Mouse (Mus musculus) layer of hippocampus, adult 9-11 months (tissue): ENCODE data around the gene Kcnip3.

Source experiments
- DNase-seq: peaks from one replicate; pipeline ENCODE4 v3.0.0; 2022

The Kcnip3 gene

DNA sequence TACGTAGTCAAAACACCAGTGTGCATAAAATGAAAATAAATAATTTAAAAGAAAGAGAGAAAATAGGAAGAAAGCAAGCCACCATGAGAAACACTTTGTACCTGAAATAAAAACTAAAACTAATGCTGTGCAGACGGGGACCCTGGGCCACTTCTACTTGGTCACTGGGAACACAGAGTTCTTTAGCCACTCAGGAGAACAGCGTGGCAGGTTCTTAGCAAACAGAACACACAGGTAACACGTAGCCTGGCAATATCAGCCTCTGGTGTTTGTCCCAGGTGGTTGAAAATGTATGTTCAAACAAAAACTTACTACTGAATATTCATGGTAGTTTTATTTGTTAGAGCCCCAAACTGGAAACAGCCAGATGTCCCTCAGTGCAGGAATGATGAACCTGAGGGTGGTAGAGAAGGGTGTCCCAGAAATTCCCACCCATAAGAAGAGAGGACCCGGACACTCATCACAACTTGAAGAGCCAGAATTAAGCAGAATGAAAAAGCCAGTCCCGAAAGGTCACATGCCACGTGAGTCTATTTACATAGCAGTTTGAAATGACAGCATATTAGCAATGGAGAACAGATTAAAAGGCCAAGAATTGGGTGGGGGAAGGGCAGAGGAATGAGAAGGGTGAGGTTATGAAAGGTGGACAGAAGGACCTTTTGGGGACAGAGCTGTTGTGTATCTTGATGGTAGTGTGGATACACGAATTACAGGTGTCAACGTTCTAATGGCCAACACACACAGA is 7.3 kb downstream of the Kcnip3 start:
- DNase-seq: no peak

DNA sequence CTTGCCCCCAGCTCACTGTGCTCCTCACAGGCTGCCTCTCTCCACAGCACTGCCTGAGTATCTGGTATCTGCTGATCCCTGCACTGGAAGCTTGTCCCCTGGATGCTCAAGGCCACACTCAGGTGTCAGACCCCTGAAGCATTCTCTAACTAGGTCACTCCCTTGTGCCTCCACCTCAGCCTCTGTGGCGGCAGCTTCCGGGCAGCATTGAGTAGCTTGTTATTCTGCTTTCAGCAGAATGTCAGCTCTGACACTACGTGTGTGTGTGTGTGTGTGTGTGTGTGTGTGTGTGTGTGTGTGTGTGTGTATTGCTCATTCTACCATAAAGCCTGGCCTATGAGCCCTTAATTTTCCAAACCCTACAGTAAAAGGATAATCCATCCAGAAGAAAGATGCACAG is 8.7 kb downstream of the Kcnip3 start:
- DNase-seq: no peak

GRCm38 (mm10) chr2:127511426-127511825 is 10.5 kb downstream of the Kcnip3 start:
- DNase-seq: no peak

DNA sequence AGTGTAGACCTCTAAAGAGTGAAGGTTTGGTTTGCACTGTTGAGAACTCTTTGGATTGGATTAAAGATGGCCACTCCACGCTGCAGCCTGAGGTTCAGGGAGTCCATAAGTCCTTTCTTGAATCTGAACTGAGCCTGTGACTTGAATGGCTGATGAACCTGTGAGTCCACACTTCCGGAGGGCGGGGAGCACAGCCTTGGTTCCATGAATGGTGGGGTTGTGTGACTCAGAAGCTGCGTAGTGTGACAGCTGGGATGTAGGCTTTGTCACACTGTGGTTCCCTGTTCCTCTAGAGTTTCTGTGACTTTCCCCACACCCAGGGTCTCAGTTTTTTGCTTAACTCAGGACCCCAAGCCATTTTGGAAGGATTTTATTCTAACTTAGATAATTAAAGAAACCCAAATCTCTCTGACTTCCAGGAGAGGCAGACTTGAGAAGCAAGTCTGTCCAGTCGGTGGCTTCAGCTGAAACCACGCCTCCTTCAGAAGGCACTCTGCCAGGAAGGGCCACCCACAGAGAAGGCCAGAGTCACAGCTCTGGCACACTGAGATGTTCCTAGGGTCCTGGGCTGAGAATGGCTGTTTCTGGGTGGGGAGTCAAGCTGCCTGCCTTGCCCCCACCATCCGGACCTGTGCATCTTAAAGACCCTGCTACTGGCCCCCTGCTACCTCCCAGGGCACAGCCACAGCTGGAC is 13.8 kb downstream of the Kcnip3 start:
- DNase-seq: no peak

DNA sequence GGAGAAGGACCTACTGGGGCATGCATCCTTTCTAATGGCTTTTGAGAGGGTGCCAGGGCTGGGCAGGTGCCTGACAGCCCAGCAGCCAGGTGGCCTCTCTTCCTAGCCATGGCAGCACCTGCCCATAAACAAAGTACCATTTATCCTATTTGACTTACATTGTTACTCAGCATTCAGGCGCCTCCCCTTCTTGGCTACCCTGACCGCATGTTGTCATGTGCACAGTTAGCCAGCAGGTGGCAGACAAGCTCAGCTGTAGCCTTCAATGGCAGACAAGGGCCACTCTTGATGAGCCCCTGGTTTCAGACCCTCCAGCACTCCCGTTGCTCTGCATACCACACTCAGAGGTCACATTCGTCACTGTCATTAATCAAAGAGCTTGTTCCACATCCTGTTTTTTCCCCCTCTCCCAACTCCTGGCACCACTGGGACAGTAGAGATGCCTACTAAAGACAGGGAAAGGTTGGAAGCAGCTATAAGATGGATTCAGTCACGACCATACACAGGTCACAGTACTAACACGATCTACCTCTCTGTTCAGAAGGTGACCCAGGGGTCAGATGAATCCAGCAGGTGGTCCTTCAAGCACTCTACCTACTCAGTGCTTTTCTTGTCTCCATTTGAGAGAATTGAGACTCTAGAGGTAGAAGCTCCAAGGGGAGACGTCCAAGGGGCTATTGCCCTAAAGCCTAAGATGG is 14.7 kb downstream of the Kcnip3 start:
- peak; percentile 76 for DNase-seq

GRCm38 (mm10) chr2:127506131-127506632 is 15.7 kb downstream of the Kcnip3 start:
- no peak for DNase-seq

GRCm38 (mm10) chr2:127505196-127505595 is 16.7 kb downstream of the Kcnip3 start:
- no peak for DNase-seq

DNA sequence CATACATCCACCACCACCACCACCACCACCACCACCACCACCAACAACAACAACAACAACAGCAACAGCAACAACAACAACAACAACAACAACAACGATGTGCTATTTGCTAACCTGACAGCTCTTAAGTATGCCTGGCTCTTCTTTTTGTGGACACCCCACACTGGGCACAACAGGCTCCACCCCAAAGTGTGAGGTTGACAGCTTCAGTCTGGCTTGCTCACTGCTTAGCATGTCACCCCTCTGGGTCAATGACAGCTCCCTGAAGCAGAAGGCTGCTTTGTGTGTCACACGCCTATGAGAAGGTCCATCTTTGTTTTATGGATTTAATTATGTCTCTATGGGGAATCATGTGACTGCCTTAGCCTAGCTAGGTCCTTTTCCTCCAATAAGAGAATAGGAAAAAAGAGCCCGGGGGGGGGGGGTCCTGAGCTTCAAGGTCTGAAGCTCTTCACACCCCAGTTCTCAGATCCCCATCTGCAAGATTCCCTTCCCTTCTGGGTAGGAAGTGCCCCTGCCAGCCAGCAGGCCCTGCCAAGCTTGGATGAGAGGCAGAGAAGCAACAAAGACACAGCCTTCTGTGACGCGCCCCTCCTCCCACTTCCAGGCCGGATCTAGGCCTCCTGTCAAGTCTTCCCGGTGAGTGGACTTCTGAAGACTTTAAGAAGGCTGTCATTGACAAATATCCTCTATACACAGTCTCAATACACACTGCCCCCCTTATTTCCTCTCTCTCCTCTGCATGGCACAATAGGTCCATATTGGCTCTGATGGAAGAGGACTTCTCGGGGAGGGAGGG is 17.9 kb downstream of the Kcnip3 start:
- peak; percentile 71 for DNase-seq

GRCm38 (mm10) chr2:127501061-127501460 is 20.8 kb downstream of the Kcnip3 start:
- DNase-seq: peak; percentile 65

DNA sequence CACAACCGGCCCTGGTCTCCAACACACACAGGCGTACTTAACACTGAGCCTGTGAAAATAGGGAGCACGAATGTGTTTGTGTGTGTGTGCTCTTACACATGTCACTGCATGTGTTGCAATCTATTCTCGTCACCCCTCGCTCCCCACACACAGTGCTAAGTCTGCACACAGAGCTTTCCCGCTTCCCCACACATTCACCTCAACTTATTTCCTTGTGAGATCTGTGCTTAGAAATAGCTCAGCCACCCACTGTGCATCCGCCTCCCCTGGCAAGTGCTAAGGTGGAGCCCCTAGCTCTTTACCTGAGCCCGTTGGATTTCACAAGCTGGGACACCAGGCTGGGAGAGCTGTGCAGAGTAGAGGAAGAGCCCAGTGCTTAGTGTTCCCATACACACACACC is 23.1 kb downstream of the Kcnip3 start:
- no peak for DNase-seq

- no peak for DNase-seq
Observed at GRCm38 (mm10) chr2:127496321-127496720, 25.6 kb downstream of the Kcnip3 start.

DNA sequence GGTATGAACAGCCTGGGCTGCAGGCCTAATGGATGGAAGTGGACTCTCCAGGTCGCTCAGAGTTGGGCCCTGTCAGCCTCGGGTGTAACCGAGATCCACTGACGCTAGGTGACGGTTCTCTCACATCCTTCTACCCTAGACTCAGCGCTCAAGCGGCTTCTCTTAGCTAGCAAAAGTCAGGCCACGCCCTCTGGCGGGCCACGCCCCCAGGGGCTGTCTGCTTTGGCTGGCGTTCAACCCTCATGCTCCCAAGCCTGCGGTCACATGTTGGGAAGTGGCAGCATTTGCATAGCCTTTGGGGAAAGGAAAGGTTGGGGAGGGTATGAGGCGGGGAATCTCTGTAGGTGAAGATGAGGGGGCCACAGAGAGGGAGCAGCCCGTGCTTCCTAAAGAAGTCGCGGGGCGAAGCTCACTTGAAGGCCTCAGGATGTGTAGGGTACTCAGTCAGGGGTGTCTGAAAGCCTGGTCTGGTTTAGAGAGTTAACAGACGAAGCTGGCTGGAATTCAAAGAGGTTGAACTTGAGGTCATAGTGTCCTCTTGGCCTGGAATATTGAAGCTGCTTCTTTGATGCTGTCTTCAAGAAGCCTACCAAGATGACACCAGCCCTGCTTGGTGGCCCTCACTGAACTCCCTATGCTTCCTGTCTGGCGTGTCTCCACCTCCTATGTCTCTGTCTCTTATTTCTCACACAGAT is 37.3 kb downstream of the Kcnip3 start:
- DNase-seq: no peak

GRCm38 (mm10) chr2:127483001-127483400 is 38.9 kb downstream of the Kcnip3 start:
- DNase-seq: no peak

GRCm38 (mm10) chr2:127482533-127482911 is 39.4 kb downstream of the Kcnip3 start:
- DNase-seq: peak; percentile 46

GRCm38 (mm10) chr2:127481841-127482532 is 39.9 kb downstream of the Kcnip3 start:
- DNase-seq: no peak

- DNase-seq: no peak
Observed at GRCm38 (mm10) chr2:127479763-127480162, 42.1 kb downstream of the Kcnip3 start.

- peak; percentile 55 for DNase-seq
Observed at GRCm38 (mm10) chr2:127479210-127479609, 42.7 kb downstream of the Kcnip3 start.

- no peak for DNase-seq
Observed at GRCm38 (mm10) chr2:127472279-127472678, 49.6 kb downstream of the Kcnip3 start.

DNA sequence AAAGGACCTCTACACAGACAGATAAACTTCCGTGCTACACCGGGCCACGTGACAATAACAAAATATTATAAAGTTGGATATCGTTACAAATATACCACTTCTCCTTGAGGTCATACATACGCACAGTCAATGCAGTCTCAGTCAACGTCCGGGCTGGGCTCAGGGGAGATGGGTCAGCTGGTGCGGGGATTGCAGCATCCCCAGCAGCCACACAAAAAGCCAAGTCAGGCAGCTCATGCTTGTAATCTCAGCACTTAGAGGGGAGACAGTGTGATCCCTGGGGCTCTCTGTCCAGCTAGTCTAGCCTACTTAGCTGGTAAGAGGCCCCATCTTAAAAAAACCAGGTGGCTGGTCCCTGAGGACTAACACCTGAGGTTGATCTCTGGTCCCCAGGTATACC is 50.6 kb downstream of the Kcnip3 start:
- no peak for DNase-seq

DNA sequence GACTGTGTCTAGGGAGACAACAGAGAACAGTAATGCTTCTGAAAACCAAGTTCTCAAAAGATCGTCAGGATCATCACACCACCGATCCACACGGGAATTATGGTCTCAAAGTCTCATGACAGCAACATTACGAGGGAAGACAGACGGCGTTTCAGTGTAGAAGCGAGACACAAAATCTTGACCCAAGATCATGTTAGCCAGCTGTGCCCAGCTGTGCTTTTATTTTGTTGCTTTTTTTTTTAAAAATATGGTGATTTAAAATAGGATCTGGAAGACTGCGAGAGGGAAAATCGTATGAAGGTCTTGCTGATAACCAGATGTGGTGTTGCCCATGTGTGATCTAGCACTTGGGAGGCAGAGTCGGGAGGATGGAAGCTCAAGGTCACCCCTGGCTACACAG is 51.2 kb downstream of the Kcnip3 start:
- no peak for DNase-seq

DNA sequence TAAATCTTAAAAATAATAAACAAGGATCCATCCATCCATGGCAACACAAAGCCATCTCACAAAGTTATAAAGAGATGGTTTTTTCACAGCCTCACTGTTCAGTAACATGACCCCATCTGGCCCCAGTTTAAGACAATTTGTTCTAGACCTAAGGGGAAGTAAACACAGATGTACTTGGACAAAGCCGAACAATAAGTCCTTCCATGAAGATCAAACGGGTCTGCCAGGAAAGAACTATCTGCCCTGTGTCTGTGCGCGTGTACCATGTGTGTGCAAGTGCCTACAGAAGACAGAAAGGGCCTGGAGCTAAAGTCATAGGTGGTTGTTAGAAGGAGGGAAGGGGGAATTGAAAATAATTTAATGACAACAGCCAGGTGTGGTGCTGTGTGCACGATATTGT is 51.7 kb downstream of the Kcnip3 start:
- DNase-seq: no peak

GRCm38 (mm10) chr2:127462314-127462713 is 59.6 kb downstream of the Kcnip3 start:
- DNase-seq: peak; percentile 32
